Mouse (Mus musculus) heart, adult 11 months (tissue): Measurements from ENCODE around the gene D630045J12Rik.

Source experiments
- DNase-seq: peaks from one replicate; pipeline ENCODE4 v3.0.0; 2022

Gene D630045J12Rik

DNA sequence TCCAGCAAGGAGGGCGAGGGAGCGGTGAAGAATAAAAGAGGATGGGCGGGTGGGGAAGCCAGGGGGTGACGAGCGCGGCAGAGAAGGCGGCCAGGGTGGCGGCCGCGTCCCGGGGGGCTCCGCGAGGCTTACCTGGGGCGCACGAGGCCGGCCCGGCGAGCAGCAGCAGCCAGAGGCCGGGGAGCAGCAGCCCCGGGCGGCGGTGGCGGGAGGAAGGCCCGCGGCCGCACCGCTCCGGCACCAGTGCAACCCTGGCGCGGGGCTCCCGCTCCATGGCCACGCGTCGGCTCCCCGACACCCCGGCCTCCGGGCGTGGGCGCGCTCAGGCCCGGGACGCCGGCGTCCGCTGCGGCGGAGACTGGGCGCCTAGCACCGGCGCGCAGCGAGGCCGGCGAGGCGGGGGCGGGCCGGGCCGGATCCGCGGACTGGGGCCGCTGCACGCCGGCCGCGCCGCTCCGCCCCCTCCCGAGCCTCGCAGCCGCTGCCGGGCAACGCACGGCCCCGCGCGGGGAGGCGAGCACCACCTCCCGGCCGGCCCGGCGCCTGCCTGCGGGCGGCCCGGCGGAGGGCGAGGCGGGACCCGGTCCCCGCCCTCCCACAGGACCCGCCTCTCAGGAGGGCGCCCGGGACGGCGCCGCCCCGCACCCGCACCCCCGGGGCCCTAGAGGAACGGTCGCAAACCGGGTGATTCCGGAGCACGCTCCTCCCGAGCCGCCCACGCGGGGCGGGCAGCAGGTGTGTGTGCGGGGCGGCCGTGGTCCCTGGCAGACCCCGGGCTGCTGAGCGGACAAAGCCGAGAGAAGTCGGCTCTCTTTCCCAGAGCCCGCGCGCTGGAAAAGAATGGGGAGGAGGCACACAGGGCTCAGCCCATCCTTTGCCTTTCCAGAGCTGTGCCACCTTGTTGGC is at the start of gene D630045J12Rik:
Gene D630045J12Rik, minus strand, starts transcription at position 274 of the 906 bp plus-strand sequence.
- peak; percentile 98 for DNase-seq

DNA sequence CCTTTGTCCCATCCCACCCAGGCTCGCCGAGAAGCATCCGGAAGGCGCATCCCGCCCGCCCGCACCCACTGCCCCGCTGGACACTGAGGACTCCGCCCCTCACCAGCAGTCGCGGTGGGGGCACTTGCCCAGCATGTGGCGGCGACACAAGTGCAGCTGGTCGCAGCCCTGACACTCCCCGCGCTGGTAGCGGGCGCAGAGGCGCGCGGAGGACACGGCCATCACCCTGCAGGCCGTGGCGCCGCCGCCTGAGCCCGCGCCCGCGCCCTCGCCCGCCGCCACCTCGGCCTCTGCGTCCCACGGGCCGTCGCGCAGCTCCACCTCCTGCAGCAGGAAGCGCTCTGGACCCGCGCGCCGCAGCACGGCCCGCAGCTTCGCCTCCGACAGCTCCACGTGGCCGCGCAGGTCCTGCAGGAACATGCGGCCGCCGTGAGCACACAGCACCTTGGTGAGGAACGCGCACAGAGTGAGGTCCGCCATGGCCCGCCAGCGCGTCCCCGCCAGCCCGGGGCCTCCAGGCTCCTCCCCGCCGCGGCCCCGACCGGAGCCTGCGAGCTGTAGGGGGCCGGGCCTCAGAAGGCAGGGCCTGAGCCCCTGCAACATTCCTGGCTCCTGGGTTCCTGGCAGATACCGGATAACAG is 45.1 kb upstream of the D630045J12Rik start, which contains the start of gene Zc3hav1l:
Gene Zc3hav1l, minus strand, starts transcription at position 499 of the 641 bp plus-strand sequence.
- DNase-seq = peak; percentile 98

DNA sequence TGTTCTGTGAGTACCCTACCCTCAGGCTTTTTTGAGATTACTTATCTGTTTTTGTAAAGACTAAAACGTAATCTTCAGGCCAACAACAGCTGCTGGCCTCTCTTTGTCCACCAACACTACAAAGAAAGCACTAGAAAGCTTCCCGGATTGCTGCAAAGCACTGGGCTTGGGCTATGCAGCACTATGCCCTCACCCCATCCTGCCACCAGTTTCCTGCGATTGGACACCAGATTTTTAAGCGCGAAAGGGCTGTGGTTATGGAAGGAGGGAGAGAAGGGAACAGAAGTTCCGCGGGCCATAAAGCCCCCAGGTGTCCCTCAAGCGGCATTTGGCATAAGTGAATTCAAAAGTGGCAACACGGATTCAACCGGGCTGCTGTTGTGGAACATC is 44.4 kb upstream of the D630045J12Rik start:
- DNase-seq = no peak

DNA sequence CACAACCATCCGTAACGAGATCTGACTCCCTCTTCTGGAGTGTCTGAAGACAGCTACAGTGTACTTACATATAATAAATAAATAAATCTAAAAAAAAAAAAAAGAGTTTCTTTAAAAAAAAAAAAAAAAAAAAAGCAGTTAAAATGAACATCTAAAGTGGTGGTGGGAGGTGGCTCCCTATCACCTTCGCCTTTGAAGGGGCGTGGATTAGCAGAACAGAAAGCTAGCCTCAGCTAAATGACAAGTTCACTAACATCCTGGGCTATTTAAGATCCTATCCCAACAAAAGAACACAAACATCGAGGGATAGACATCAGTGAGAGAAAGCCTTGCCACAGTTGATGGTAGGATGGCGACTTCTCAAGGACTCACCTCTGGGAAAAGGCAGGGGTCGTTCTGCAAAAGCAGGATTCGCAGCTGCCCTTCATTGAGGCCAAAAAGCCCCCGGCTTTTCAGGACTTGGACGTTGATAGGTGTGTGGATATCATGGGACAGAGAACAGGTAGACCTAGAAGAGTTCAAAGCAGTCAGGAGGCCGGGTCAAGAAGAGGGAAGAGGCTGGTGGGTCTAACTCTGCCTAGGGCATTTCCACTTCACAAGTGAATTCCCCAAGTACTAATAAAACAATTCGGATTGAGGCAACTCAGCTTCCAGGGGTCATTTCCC is 43.9 kb upstream of the D630045J12Rik start:
- DNase-seq = no peak

DNA sequence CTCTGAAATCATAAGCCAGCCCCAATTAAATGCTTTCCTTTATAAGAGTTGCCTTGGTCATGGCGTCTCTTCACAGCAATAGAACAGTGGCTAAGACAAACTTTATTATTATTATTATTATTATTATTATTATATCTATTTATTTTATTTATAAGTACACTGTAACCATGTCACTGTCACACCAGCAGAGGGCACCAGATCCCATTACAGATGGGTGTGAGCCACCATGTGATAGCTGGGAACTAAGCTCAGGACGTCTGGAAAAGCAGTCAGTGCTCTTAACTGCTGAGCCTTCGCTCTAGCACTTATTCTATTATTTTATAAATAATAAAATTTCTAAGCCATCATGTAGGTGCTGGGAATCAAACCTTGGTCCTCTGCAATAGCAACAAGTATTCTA is 39.9 kb upstream of the D630045J12Rik start:
- no peak for DNase-seq

- no peak for DNase-seq
Observed at GRCm38 (mm10) chr6:38292871-38293646, 39.2 kb upstream of the D630045J12Rik start.

GRCm38 (mm10) chr6:38284422-38284821 is 30.6 kb upstream of the D630045J12Rik start:
- DNase-seq = peak; percentile 90

DNA sequence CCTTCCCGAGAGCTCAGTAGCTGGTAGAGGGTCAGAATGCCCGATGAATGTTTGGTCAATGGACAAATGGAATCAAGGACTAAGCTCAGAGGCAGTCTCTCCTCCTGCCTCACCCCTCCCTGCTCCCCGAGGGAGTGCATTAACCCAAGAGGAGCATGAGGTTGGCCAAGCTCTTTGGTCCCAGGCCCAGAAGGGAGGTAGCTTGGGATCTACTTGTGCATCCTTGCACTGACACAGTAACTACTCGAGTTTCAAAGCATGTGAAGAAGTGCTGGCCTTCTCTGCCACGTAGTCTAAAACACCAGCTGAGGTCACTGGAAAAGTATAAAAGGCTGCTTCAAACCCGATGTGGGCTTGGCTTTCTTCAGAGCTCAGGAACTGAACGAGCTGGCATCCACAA is 10.7 kb upstream of the D630045J12Rik start:
- DNase-seq = no peak

DNA sequence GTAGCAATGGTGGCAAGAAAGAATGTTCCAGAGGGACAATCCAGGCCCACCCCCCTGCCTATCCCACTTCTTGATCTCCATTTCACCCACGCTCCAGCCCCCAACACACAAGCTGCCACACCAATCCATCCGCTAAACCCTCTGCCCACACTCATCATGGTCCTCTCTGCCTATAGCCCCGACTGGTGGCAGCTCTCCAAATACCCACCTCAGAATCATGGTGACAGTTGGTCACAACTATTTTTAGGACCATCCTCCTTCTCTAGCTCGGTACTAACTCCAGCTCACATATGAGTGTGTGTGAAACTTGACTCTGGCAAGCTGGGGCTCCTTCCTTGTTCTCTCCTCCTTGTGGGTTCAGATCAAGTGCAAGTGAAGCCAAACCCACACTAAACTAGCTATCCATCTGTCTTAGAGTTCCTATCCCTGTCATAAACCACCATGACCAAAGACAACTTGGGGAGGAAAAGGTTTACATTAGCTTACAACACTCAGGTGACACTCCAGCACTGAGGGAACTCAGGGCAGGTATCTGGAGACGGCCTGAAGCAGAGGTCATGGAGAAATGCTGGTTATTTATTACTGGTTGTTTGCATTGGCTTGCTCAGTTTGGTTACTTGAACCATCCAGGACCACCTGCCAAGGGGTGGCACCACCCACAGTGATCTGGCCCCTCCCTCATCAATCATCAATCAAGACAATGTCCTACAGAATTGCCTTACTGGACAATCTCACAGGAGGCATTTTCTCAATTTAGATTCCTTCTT is 9.8 kb upstream of the D630045J12Rik start:
- DNase-seq = no peak

DNA sequence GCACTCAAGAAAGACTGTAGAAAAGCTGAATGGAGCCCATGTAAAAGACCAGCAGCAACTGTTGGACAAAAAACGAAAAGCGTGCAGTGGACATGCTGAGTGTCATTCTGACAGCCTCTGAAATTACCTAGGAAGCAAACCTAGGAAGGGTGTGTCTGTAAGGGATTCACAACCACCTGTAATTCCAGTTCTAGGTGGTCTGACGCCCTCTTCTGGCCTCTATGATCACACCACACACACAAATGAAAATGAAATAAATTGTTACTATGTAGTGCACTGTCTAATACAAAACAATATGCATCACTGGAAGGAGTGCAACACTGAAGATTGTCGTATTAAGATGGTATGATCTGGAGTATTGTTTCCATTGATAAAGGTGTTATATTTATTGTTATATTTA is 8.1 kb upstream of the D630045J12Rik start:
- DNase-seq = no peak

DNA sequence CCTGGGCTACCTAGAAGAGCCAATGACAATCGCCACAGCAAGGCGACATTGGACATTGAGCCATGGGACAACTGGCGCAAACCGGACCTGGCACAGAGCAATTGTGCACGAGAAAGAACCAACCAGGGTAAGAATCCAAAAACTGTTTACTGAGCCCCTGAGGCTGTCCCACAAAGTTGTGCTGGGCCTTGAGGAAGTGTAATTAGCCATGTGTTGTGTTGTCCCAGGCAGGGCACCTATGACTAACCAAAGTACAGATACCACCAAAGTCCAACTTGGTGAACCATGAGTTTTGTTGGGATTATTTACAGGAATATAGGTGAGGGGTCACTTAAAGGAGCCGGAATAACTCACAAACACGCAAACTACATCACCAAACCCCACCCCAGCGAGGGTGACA is 3.7 kb upstream of the D630045J12Rik start:
- DNase-seq = no peak

DNA sequence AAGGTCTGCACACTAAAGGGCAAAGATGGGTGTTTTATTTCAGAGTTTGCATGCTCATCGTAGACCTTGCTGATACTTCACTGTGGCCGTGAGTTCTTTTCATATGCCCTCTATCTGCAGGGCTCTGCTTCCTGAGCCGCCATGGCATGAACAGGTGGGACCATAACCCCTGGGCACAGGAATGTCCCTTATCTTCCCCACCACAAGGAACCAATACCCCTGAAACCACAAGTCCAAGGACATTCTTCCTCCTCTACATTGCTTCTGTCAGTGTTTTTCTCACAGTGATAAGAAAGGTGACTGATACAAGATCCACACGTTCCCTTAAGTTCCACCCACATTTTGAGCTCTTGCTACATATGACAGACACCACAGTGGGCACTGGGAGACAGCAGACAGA is 3.0 kb upstream of the D630045J12Rik start:
- DNase-seq = no peak

GRCm38 (mm10) chr6:38255794-38256193 is 2.0 kb upstream of the D630045J12Rik start:
- no peak for DNase-seq

- no peak for DNase-seq
Observed at GRCm38 (mm10) chr6:38252766-38253735, 758 bp downstream of the D630045J12Rik start.

GRCm38 (mm10) chr6:38252139-38252538 is 1.7 kb downstream of the D630045J12Rik start:
- DNase-seq = no peak

DNA sequence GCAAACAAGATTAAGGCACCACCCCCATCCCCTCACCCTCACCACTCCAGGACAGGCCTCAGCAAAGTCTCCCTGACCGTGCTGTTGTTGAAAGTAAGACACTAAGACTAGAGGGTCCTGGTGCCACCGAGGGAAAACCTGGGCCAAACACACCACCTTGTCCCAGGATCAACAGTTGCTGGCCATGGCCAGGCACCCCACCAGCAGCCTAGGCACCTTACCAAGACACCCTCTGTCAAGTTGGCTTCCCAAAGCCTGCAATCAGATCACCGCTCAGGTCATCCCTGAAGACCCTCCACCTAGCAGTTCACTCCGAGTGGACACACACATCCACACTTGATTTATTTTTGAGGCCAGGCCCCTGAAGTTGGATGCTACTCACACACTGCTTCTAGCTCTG is 2.3 kb downstream of the D630045J12Rik start:
- no peak for DNase-seq

DNA sequence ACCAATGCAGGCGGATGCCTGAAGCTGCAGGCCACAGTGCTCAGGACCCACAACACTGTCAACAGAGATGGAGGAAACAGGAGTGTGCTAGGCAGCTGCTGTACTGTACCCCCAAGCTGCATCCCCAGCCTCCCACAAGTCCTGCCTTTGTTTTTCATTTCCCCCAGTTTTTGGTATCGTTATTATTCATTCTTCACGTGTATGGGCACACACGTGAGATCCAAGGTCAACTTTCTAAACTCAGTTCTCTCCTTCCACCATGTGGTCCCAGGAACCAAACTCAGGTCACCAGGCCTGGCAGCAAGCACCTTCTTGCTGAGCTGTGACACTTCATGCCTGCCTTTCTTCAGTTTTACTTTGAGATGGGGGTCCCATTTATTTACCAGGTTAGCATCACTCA is 6.4 kb downstream of the D630045J12Rik start:
- no peak for DNase-seq

- no peak for DNase-seq
Observed at GRCm38 (mm10) chr6:38244806-38245205, 9.0 kb downstream of the D630045J12Rik start.

- DNase-seq = no peak
Observed at GRCm38 (mm10) chr6:38244167-38244566, 9.6 kb downstream of the D630045J12Rik start.

DNA sequence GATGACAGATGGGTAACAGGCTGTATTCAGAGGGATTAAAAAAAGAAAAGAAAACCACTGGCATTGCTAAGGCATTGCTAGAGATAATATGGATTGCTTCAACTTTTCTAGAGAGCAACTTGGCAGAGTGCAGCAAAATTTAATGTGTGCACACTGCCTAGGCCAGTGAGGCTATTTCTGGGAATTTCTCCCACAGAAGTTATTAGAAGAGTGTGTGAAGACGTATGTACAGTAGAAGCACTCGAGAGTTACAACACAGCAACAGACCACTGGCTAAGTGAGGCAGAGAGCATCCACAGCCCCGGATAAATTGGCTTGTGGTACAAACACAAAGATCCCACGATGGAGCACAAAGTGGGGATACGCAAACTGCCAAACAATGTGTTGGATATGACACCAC is 11.0 kb downstream of the D630045J12Rik start:
- no peak for DNase-seq
